Mouse (Mus musculus) erythroblast, embryonic 14.5 days (primary cell): ENCODE results near the gene Lgi4.

Experiments used
- GATA1 ChIP-seq: IDR thresholded peaks from 2 replicates; pipeline ENCODE4 v1.6.1; 2012; ENCODE audit warnings: low read length, inconsistent platforms, mixed read lengths
- TAL1 ChIP-seq: IDR thresholded peaks from 3 replicates; pipeline ENCODE4 v1.6.1; 2012; ENCODE audit warnings: low read length, inconsistent platforms, mixed read lengths

DNA sequence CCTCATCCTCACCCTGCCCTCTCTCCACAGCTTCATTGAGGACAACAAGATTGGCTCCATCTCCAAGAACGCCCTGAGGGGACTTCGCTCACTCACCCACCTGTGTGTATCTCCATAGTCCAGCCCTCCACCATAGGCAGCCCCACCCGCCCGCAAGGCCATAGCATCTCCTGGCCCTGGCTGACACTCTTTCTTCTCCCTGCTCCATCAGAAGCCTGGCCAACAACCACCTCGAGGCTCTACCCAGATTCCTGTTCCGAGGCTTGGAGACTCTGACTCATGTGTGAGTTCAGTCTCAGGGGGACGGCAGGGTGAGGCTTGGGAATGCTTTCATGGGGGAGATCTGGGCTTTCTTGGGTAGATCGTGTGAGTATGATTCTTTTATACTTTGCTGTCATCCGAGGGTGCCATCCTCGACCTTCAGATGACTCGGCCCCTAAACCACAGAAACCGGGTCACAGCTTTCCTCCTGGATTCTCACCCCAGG lies 4.0 kb downstream of the Lgi4 start:
- no peak for TF ChIP-seq TAL1
- no peak for TF ChIP-seq GATA1
